Mouse (Mus musculus) urinary bladder, postnatal 4 days (tissue): ENCODE data around the gene Palld.

Experiments
- DNase-seq, 2 experiments: peaks; one replicate each; pipeline ENCODE4 v3.0.0; 2021 to 2022; ENCODE audit warnings: low spot score in 2 of 2

Palld gene

DNA sequence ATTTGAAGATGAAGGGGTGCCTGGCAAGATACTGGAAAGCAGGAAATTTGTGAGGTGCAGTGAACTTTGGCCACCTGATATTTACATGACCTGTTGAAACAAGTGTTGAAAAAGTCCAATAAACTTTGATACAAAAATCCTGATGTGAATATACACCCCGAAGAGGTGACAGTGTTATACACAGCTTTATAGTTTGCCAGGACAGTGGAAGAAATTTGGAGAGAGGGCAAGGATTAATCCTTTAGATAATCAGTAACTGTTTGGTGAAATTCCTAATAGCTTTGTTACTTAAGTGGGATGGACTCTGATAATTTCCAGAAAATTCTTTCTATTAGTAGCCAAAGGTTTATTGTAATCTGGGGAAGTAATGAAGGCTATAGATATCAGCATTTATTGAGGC, 314.2 kb downstream of the Palld start:
- no peak for DNase-seq

DNA sequence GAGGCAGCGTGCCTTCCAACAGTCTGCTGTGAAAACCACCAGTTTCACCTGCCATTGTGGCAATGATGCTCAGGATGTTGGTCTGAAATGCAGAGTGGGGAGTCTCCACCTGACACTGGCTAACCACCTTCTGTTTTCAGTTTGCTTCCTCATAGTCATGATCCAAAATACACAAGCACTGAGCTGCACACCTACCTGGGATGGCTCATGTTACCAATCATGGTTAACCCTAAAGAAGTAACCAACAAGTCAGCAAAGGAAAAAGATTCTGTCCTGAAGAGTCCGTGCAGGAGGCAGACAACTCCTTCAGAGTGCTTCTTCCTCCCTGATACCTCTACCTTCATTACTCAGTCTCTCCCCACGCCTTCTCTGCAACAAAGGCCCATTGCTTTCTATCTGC, 314.8 kb downstream of the Palld start:
- DNase-seq, result no peak

DNA sequence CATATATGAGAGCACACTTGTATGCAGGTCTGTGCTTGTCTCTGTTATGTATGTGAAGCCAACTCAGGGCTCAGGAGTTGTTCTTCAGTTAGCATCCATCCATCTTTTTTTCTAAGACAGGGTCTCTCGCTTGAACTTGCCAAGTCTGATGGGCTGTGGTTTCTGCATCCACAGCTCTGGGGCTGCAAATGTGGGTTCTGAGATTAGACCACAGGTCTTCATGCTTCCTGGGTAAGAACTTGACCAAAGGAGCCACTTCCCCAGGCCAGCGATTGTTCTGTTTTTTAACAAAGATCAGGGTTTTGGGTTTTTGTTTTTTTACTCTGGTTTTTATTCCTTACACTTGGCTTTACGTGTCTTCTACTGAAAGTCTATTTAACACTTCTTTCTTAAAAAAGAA, 316.0 kb downstream of the Palld start:
- no peak for DNase-seq

DNA sequence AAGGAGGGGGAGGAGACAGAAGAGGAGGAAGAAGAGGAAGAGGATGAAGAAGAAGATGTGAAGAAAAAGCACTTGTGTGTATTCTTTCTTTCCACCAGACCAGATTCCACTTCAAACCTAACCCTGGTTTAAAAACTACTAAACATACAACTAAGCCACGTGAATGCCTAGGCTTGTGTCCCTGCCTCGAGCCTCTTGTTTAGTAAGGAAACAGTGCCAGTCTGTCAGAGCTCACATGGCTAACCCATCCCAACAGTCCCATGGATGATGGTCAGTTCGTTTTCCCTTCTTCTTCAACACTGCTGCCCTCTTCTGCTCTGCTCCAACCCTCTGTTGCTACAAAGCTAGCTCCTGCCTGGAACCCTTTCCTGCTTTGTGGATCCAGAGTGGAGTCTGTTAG, 316.7 kb downstream of the Palld start:
- DNase-seq, result no peak

DNA sequence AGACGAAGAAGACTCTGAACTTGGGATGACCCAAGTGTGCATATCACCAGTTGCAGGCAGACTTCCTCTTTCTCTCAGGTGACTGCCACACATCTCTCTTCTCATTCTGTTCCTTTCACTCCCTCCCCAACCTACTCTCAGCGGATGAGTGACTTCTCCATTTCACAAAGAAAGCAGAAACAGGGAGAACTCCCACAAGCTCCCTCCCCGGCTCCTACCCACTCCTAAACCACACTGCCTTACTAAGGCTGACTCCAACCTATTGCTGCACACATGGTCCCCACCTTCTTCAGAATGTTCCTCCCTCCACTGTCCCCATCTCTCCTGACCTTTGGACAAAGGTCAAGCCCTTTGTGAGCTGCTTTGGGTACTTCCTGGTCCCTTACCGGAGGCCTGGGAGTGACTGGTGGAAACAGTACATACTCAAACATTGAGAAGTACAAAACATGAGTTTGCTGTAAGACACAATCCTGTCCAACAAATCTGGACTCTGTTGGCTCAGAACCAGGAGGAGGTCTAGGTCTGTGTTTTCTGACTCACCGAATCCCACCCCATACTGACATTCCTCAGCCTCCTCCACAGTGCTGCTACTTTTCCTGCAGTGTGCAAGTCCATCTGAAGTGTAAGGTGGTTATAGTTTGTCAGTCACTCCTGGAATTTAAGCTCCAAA, 317.6 kb downstream of the Palld start:
- no peak for DNase-seq

DNA sequence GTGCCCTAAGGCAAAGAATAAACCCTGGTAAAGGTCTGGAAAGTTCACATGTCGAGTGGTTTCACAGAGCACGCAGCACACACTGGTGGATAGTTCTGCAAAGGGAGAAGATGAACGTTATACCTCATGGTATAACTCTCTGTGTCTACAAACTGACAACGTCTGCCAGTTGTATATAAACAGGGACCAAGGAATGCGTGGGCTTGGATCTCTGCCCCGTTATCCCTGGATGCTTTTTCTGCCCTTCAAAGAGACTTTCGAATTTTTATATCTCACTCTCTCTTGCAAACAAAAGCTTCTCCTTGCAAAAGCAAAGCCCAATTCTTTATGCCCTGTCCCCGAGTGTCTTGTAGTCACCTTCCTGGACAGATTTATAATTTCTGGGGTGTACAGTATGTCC, 319.9 kb downstream of the Palld start:
- DNase-seq, result no peak

DNA sequence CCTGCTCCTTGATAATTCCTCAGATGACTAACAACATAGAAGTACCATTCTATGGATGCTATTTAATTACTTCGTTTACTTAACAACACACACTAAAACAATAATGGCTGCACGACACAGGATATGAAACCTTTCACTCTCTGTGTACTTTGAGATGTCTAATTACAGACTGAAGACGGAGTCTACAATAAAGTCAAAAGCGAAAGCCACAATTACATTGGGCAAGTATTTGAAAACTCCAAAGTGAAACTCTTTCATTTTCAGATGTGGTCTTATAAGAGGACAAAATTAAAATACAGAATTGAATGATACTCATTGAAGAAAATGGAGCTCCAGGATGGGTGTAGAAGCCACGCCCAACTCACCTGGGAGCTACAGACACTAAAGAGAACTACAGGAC, 321.2 kb downstream of the Palld start:
- DNase-seq, result no peak

DNA sequence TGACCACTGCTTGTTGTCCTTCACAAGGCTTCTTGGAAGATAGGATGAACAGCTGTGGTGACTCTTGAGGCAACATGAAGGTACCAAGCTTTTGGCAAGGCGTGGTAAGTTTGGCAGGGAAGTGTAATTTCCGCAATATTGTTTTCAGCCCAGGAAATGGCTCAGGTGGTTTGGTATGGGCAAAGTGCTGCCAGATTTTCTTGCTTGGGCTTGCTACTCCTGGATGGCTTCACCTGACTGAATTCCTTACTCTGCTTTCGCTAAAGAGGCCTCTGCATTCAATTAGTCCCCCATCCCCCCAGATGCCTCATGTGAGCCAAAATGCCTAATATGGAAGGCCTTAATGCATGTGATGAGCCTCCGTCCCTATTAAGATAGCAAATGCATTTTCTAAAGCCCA, 322.7 kb downstream of the Palld start:
- DNase-seq, result no peak

DNA sequence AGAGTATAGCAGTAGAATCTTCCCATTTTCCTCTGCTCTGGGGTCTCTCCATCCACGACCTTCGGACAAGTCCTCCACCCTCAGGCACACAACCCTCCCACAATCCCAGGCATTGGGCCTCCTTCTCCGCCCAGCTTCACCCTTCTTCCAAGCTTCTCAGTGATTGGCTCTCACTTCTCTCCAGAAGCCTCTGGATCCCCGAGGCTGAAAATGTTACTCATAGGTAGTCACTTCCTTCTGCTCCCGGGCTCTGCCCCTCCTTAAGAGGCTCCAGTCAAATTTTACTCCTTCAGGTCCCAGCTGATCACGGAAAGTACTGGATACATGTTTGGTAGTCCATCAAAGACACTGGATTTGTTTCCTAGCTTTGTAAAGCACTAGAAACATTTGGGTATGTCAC, 323.7 kb downstream of the Palld start:
- no peak for DNase-seq

DNA sequence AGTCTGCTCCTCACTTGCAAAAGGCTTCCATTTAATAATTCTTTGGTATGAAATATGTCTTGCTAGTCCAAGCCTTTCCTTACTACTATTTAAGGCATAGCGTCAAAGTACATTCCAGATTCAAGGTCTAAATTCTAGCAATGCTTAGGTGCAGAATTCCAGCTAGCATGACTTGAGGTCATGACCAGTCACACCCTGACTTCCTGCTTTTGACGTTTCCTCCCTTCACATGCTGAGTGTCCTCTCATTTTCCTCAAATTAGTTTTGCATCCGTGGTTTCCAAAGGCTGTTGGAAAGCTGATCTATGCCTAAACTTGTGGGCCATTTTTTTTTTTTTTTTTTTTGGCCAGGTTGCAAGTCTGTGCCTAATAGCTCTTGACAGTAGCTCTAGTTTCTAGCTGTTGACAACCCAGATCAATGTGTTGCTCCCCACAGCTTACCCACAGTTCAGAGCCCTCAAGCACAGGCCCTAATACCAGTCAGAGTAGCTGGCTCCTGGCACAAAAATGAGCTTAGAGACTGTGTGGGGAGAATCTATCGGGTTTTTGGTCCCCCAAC, 327.3 kb downstream of the Palld start:
- no peak for DNase-seq

DNA sequence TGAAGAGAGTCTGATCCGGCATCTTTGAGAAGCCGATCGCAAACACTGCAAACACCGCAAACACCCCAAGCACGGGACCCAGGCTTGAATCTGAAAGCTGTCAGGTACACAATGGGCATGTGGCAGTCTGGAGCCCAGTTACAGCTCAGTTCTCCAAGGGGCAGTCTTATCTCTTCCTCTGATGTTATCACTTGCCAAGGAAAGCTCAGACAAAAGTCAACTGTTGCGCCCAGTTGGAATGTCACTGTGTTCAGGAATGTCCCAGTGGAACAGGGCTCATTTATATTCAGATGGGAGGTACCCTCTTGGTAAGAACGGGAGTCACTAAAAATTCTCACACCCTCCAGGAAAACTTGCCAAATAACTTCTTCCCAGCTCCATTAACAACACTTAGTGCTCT, 328.0 kb downstream of the Palld start:
- no peak for DNase-seq

DNA sequence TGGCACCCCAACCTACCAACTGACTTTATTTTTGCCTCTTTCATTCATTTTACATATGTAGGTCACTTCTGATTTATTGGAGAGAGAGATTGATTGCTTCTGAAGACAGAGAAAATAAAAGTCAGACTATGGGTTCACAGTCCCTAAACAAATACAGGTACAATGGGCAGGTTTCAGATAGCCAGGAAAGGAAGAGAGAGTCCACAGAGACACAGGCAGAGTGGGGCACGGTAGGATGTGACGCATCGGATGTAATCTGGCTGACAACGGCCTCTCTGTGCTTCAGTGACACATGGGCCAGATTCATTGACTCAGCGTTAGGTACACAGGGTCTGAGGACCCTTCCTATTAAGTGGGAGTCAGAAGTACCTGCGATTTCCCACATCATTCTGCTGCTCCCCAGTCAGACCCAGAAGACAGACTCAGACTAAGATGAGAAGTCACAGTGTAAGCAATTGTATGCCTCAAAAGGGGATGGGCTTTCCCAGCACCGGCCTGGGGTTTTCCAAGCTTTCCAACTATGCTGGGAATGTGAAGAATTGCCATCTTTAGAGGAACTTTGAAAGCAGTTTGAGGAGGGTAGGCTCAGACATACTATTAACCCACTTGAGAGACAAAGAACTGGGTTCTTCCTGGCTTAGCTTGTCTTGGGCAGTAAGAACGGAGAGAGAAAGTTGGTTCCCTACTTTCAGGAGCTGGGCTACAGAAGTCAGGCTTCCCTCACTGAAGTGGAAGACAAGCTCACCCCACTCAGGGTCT, 329.1 kb downstream of the Palld start:
- DNase-seq, result no peak

DNA sequence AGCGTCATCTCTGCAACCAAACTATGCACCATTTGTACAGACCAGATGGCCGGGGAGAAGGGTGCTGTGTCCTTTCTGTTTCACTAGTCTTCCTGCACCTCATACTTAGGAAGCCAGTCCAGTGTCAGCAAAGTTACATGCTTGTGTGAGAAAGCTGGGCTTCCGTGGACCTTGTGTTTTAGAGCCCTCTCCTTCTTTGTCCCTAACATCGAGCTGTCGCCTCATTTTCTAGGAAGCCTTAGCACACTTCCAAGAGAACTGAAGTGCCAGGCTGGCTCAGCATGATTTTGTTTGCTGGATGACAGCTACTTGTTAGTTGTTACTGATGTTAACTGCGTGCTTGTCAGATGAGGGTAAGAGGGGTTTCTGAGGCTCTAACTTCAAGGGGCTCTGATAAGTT, 329.8 kb downstream of the Palld start:
- DNase-seq, result no peak

DNA sequence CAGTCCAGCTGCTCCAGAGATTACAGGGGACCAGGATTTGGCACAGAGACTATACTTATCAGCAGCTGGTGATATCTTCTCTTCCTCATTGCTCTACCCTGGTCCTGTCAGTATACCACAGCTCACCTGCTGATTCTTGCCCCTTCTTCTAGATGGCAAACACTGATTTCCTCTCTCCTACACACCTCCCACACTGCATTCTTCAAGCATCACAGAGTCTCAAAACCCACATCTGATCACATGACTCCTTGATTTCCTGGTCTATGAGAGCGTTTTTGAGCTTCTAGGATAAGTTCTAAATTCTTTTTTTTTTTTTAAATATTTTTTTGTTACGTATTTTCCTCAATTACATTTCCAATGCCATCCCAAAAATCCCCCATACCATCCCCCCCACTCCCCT, 331.9 kb downstream of the Palld start:
- DNase-seq, result no peak

DNA sequence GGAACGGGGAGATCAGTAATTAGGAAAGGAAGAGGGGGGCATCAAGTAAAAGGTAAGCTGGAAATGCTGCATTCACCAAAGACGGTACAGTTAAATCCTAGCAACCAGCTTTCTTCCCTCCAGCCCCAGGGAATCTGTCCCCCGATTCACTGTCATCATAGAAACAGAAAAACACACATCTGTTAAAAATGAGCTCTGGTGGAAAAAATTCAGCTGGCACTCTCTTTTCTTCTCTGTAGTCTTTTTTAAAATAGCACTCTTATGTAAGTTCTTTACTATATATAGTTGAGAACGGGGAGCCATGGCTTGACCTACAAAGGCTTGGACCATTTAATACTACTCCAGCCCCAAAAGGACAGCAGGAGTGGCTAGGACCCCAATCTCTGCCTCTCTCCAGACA, 332.8 kb downstream of the Palld start:
- no peak for DNase-seq

DNA sequence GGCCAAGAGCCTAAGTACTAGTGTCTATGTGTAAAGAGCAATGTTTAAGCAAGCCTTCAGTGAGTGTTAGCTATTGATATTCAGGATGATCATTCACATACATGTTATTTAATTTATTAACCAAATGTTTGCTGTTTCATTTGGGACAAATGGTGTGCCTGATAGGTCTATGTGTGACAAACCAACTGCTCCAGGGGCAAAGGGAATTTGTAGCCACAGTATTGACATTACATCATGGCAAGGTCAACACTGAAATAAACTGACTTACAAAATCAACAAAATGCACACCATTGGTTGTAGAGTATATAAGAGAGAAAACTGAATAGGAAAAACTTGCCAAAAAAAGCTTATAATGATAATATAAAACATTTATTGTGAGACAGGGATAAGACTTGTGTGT, 333.3 kb downstream of the Palld start:
- no peak for DNase-seq

DNA sequence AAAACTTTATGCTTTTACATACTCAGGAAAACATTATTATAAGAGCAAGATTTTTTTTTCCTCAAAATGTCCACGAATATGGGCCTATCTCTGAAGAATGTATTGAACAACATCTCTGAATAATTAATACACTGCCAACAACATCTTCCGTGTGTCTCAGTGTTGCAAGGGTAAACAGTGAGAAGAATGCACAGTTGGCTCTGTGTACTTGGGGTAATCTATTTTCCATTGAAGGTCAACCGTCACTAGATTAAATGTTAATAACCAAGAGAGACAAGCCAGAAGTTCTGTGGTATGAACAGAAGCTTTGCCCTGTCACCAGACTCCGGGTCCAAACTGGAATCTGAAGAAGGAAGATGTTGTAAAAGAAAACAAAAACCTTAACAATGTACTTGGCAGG, 339.1 kb downstream of the Palld start:
- DNase-seq, result no peak

DNA sequence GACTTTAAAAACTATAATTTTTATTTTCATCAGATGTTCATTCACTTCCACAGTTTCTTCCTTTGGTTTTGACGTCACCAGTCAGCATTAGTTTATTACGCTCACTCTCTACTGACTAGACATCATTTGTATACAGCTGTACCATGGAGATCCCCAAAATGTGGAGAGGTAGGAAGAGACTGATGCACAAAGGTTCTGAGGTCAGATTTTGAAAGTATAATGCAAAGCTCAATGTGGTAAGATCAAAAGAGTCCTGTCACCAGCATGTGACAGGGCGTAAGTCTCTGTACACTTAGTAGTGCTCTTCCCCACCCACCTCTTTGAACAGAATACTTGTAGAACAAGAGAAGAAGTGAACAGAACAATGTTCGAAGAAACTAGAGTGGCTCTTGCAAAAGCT, 339.9 kb downstream of the Palld start:
- DNase-seq, result no peak

DNA sequence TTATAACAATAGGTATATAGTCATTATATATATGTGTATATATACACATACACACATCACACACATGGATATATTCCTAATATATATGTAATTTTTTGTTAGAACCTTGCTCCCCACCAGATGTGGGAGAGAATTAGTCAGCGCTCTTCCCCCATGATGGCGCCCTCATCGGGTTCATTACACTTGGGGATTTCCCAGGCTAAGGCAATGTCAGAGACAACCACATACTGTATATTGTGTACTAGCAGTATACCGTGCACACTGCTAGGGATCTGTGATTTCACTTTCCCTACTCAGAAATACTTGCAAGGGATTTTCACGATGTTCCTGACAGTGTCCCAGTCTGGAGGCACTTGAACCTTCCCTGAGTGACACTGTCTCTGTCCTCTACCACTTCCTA, 341.3 kb downstream of the Palld start:
- no peak for DNase-seq

DNA sequence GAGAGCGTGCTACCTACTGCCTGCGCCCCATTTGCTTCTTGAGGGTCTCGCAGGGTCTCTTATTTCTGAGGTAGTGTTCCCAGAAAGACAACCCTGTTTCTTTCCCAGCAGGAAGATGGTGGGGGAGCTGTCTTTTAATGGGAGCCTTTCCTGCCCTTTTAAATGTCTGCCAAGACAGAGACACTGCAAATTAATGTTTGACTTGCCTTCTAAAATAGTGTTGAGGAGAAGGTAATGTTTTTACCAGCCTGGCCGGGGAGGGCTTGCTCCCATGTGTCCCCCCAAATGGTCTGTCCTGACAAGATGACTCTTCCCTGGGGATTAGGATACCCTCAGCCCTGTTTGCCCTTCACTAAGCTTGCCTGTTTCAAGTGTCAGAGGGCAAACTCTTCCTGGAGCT, 342.5 kb downstream of the Palld start:
- DNase-seq, result no peak

DNA sequence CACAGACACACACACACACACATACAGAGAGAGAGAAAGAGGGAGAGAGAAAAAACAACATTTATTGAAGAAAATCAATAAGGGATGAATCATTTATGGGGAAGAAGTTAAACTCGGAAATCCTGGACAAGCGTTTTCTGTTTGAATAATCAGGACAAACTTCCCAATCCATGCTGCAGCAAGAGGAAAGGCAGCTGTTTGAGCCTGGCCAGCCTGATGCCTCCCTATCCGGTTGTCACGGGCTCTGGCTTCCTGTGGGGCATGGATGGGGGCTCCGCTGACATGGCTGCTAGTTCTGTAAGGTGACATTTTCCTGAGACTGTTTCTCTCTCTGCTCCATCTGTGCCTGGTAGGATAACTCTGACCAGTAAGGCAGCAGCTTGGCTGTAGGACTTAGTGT, 343.0 kb downstream of the Palld start:
- no peak for DNase-seq

DNA sequence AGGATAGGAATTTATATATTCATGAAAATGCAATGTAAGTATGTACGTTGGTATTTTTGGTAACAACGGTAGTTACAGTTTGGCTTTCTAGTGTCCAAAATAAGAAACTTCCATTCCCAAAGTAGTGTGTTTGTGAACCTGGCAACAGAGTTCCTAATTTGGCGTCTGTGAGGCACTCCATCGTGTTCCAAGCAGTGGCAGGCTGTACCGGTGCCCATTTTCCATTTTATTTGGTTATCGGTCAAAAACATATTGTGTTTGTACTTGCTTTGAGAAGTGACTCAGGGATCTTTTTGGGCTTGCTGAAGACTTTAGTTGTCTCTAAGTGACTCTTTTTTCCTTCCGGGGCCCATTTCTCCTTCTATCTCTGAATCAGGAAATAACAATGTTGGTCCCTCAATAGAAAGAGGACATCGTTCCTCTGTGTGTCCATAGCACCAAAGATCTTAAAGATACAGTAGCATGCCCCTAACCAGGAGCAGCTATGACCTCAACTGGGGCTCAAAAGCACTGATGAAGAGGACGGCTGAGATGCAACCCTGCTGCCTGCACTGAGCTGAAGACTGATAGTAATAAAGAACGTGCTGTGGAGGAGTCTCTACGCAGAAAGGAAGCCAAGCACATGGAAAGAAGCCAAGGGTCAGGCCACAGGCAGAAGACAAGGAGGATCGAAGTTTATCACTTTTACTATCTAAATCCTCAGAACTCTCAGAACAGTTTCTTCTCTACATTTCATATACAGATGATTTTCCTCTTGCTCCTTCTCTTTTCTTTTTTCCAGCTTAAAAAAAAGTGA, 344.2 kb downstream of the Palld start:
- DNase-seq, result no peak

DNA sequence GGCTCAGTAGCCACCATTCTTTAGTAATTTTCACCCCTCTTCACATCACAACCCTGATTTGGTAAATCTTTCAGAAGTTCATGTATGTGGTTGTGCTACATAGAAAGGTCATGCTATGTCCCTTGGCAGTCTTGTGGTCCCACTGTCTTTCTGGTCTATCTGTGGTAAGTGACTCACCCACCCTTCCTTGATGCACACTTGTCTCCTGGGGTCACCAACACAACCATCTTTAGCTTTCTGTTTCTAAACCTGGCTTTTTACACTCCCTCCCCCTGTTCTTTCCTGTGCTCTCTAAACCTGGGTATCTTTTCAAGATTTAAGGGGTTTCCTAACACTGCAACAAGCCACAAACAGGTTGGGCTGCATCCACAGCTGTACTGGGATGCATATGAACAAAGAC, 345.5 kb downstream of the Palld start:
- DNase-seq, result no peak
